Mouse (Mus musculus): ENCODE data around the gene Mrpl11. TPM values are rescaled to one million over a fixed set of nuclear protein-coding genes. Genes with fewer than 3 reads are reported as not detected.
"Not testable (repeated sequence)": the region's sequence is repeated elsewhere in the genome, so short reads cannot be mapped to it uniquely, and the experiment has no call there.

The Mrpl11 gene
- polyA plus RNA-seq, 1 experiment: 76.0 TPM

DNA sequence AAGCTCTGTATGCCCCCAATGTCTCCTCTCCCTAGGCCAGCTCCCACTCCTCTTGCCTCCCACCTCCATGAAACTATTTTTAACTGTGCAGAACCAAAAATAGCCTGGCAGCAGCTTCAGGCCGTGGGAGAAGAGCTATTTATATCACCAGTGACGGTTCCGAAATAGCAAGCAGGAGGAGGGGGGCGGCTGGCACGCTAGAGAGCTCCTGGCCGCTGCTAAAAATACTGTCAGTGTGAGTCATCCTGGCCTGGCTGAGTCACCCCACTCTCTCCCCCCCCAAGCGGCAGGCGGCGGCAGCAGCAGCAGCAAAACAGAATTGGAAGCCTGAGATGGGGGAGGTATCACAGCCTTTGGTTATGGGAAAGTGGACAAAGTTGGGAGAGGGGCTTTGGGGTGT lies 31.0 kb downstream of the Mrpl11 start:
- Histone ChIP-seq H3K27ac (ENCODE audit: control insufficient read depth, insufficient read depth, low read depth, low read length) (no peak overlapping the region), H3K27me3 (ENCODE audit: control insufficient read depth, insufficient read depth, low read length) (no peaks in the 10 kb centered on the region), H3K4me3 (ENCODE audit: control insufficient read depth, low read depth, low read length) (no peak overlapping the region), H3K4me1 (ENCODE audit: control insufficient read depth, insufficient read depth, low read length) (peaks cover 12% of the 10 kb centered on the region), H3K36me3 (ENCODE audit: control insufficient read depth, insufficient read depth, low read length) (no peaks in the 10 kb centered on the region)
- no peak for TF ChIP-seq CTCF (IDR thresholded peaks at IDR 0.05; ENCODE audit: control insufficient read depth, insufficient read depth, insufficient replicate concordance, low read depth, low read length)
- no peak for TF ChIP-seq POLR2A (IDR thresholded peaks at IDR 0.05; ENCODE audit: control insufficient read depth, low read depth, low read length)

DNA sequence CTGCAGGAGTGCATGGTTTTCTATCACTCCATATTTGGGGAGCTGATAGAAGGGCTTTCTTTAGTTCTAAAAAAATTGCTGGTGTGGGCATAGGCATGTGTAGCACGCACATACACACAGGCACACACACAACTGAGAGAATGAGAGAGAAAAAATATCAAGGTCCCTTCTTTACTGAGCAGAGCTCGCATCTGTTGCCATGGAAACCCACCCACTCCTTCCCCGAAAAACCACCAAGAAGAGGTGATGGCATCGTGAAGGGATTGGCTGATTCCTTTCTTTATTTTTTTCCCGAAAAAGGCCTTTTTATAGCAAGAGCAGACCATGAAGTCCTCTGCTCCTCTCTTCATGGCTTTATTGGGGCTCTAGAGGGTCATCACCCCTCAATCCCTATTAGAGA lies 32.1 kb downstream of the Mrpl11 start:
- TF ChIP-seq POLR2A (IDR thresholded peaks at IDR 0.05; ENCODE audit: control insufficient read depth, low read depth, low read length) (no peak), CTCF (IDR thresholded peaks at IDR 0.05; ENCODE audit: control insufficient read depth, insufficient read depth, insufficient replicate concordance, low read depth, low read length) (no peak)
- Histone ChIP-seq H3K4me3 (ENCODE audit: control insufficient read depth, low read depth, low read length) (no peak overlapping the region), H3K36me3 (ENCODE audit: control insufficient read depth, insufficient read depth, low read length) (no peaks in the 10 kb centered on the region), H3K27ac (ENCODE audit: control insufficient read depth, insufficient read depth, low read depth, low read length) (no peak overlapping the region), H3K27me3 (ENCODE audit: control insufficient read depth, insufficient read depth, low read length) (no peaks in the 10 kb centered on the region), H3K4me1 (ENCODE audit: control insufficient read depth, insufficient read depth, low read length) (peaks cover 12% of the 10 kb centered on the region)

DNA sequence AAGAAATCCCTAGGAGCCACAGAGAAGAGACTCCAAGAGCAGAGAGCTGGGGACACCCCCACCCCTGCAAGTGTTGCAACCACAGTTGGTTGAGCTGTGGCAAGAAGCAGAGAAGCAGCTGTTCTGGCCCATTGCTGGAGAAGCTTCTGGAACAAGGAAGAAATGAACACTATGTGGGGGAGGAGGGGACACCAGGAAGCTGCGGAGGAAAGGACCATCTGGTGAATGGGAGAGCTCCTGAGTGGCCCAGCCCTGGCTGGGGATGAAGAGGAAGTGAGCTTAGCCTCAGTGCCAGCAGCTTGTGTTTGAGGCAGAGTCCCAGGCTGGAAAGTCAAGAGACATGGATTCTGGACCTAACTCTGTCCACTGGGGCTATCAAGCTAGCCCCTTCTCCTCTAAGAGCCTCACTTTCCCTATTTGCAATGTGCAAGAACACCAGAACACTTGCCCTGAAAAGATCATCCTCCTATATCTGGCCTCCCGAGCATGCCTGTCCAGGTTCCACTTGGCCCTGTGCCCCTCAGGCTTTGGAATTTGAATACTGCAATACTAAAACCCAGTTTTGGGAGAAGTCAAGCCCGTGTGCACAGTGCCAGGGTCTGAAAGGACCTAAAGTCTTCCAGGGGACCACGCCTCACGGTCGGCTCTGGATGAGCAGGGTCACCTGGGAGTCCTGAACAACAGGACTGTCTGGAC lies 37.6 kb downstream of the Mrpl11 start:
- Histone ChIP-seq H3K36me3 (ENCODE audit: control insufficient read depth, insufficient read depth, low read length) (no peaks in the 10 kb centered on the region), H3K4me3 (ENCODE audit: control insufficient read depth, low read depth, low read length) (peak overlapping the region; percentile 24), H3K27me3 (ENCODE audit: control insufficient read depth, insufficient read depth, low read length) (no peaks in the 10 kb centered on the region), H3K4me1 (ENCODE audit: control insufficient read depth, insufficient read depth, low read length) (peaks cover 9% of the 10 kb centered on the region), H3K27ac (ENCODE audit: control insufficient read depth, insufficient read depth, low read depth, low read length) (no peak overlapping the region)
- TF ChIP-seq CTCF (IDR thresholded peaks at IDR 0.05; ENCODE audit: control insufficient read depth, insufficient read depth, insufficient replicate concordance, low read depth, low read length) (no peak), POLR2A (IDR thresholded peaks at IDR 0.05; ENCODE audit: control insufficient read depth, low read depth, low read length) (no peak)

DNA sequence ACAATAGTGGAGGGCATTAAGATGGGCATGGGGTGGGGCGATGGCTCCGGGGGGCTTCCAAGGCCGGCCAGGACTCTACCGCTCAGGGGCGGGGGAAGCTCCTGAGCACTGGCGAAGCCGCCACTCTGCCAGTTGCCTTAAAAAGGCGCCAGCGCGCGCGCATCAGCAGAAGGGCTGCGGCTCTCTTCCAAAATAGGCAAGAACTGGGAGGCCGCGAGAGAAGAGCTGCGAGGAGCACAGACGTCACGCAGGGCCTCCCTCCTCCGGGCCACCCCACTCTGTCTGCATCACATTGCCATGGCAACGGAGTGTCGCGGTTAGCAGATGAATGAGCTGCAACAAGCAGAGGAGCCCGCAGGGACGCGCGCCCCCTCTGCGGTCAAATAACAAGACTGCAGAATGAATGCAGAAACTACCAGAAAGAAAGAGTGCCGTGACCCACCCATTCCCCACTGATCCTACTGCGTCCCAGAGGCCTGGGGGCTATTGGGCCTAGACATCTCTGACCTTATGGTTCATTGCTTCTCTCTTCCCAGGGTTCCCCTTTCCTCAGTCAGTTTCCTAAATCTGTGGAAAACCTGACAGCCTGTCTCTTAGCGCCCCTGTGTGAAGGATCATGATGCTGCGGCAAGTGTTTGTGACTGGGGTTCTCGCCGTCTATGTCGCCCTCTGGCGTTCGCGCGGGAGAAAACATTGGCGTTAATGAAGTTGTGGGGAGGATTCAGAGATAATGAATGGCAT lies 39.9 kb downstream of the Mrpl11 start:
- TF ChIP-seq POLR2A (IDR thresholded peaks at IDR 0.05; ENCODE audit: control insufficient read depth, low read depth, low read length) (peak; percentile 30; the same call in 1 of the 2 replicates), CTCF (IDR thresholded peaks at IDR 0.05; ENCODE audit: control insufficient read depth, insufficient read depth, insufficient replicate concordance, low read depth, low read length) (peak; percentile 81; the same call in 1 of the 2 replicates)
- H3K27me3 ChIP-seq (ENCODE audit: control insufficient read depth, insufficient read depth, low read length): no peaks in the 10 kb centered on the region
- H3K36me3 ChIP-seq (ENCODE audit: control insufficient read depth, insufficient read depth, low read length): no peaks in the 10 kb centered on the region
- peaks cover 9% of the 10 kb centered on the region for H3K4me1 ChIP-seq (ENCODE audit: control insufficient read depth, insufficient read depth, low read length)
- no peak overlapping the region for H3K27ac ChIP-seq (ENCODE audit: control insufficient read depth, insufficient read depth, low read depth, low read length)
- peak overlapping the region; percentile 80 for H3K4me3 ChIP-seq (ENCODE audit: control insufficient read depth, low read depth, low read length)

GRCm38 (mm10) chr19:5003644-5004043 lies 41.7 kb downstream of the Mrpl11 start:
- H3K36me3 ChIP-seq (ENCODE audit: control insufficient read depth, insufficient read depth, low read length); H3K27me3 ChIP-seq (ENCODE audit: control insufficient read depth, insufficient read depth, low read length); H3K27ac ChIP-seq (ENCODE audit: control insufficient read depth, insufficient read depth, low read depth, low read length); H3K4me3 ChIP-seq (ENCODE audit: control insufficient read depth, low read depth, low read length); H3K4me1 ChIP-seq (ENCODE audit: control insufficient read depth, insufficient read depth, low read length): not testable (repeated sequence)

DNA sequence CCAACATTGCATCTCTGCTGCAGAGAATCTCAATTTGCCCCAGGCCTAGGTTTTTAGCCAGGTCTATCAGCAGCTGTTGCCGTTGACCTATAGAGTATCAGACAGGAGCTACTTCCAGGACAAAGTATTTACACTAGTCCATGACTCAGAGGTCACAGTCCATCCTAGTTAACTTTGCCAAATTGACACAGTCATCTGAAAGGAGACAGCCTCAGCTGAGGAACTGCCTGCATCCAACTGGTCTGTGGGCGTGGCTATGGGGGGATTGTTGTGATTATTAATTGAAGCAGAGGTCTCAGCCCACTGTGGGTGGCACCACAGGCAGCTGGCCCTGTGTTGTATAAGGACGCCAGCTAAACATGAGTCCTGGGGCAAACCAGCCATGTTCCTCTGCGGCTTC lies 43.0 kb downstream of the Mrpl11 start:
- Histone ChIP-seq H3K4me1 (ENCODE audit: control insufficient read depth, insufficient read depth, low read length) (peaks cover 9% of the 10 kb centered on the region), H3K27me3 (ENCODE audit: control insufficient read depth, insufficient read depth, low read length) (no peaks in the 10 kb centered on the region), H3K36me3 (ENCODE audit: control insufficient read depth, insufficient read depth, low read length) (no peaks in the 10 kb centered on the region), H3K27ac (ENCODE audit: control insufficient read depth, insufficient read depth, low read depth, low read length) (no peak overlapping the region), H3K4me3 (ENCODE audit: control insufficient read depth, low read depth, low read length) (no peak overlapping the region)
- TF ChIP-seq POLR2A (IDR thresholded peaks at IDR 0.05; ENCODE audit: control insufficient read depth, low read depth, low read length): no peak
- no peak for TF ChIP-seq CTCF (IDR thresholded peaks at IDR 0.05; ENCODE audit: control insufficient read depth, insufficient read depth, insufficient replicate concordance, low read depth, low read length)

GRCm38 (mm10) chr19:5013138-5013537 lies 51.2 kb downstream of the Mrpl11 start:
- TF ChIP-seq POLR2A (IDR thresholded peaks at IDR 0.05; ENCODE audit: control insufficient read depth, low read depth, low read length): no peak
- TF ChIP-seq CTCF (IDR thresholded peaks at IDR 0.05; ENCODE audit: control insufficient read depth, insufficient read depth, insufficient replicate concordance, low read depth, low read length): no peak
- no peaks in the 10 kb centered on the region for H3K36me3 ChIP-seq (ENCODE audit: control insufficient read depth, insufficient read depth, low read length)
- no peak overlapping the region for H3K4me3 ChIP-seq (ENCODE audit: control insufficient read depth, low read depth, low read length)
- H3K27me3 ChIP-seq (ENCODE audit: control insufficient read depth, insufficient read depth, low read length): no peaks in the 10 kb centered on the region
- no peak overlapping the region for H3K27ac ChIP-seq (ENCODE audit: control insufficient read depth, insufficient read depth, low read depth, low read length)
- H3K4me1 ChIP-seq (ENCODE audit: control insufficient read depth, insufficient read depth, low read length): peaks cover 10% of the 10 kb centered on the region
